Mouse (Mus musculus) embryonic facial prominence, embryonic 10.5 days (tissue): ENCODE measurements around the gene Gm11042. TPM values are rescaled to one million over a fixed set of nuclear protein-coding genes. Genes with fewer than 3 reads are reported as not detected.

Source experiments
- DNase-seq: peaks from one replicate; pipeline ENCODE4 v3.0.0-alpha.2; 2017; ENCODE audit warnings: low spot score
- H3K27ac ChIP-seq: fragments of 300-500 bp; sonication (generic); replicated peaks from 2 replicates; pipeline ENCODE4 v1.5.1; 2016; ENCODE audit warnings: mild to moderate bottlenecking
- H3K27me3 ChIP-seq: fragments of 300-500 bp; sonication (generic); replicated peaks from 2 replicates; pipeline ENCODE4 v1.6.1; 2016; ENCODE audit warnings: low read depth, mild to moderate bottlenecking; ENCODE audit not compliant: poor library complexity, severe bottlenecking
- H3K36me3 ChIP-seq: fragments of 300-500 bp; sonication (generic); replicated peaks from 2 replicates; pipeline ENCODE4 v1.6.1; 2016; ENCODE audit warnings: mild to moderate bottlenecking, moderate library complexity
- H3K4me1 ChIP-seq: fragments of 300-500 bp; sonication (generic); 2 replicates; pipeline ENCODE4 v1.6.1; 2016
- H3K4me3 ChIP-seq: fragments of 300-500 bp; sonication (generic); 2 replicates; pipeline ENCODE4 v1.5.1; 2016; ENCODE audit warnings: mild to moderate bottlenecking, moderate library complexity
- H3K9me3 ChIP-seq: fragments of 300-500 bp; sonication (generic); 2 replicates; pipeline ENCODE4 v1.6.1; 2016; ENCODE audit warnings: mild to moderate bottlenecking
- WGBS: fragments of 180-500 bp; shearing (Covaris S2); methylation state at CpG from one replicate; pipeline ENCODE4 v1.1.7; 2016; 5-methylcytosine and 5-hydroxymethylcytosine counted together
- polyA plus RNA-seq: library from polyadenylated mRNA; unstranded; fragments of >200 nt; fragmentation: Nextera tagmentation; extraction: Ambion mirVana; gene quantifications from 2 replicates; pipeline ENCODE4 v1.2.1, GENCODE M21; 2016

Gm11042 gene
- polyA plus RNA-seq, result not detected in 2 replicates

- peak within 1 kb of the TSS; percentile 88 for H3K27ac ChIP-seq
- H3K36me3 ChIP-seq, result no peaks in the 10 kb centered on the region
- 31% methylated on average over 18 of the region's 18 CpGs for WGBS
- peaks cover 9% of the 10 kb centered on the region for H3K4me1 ChIP-seq
- peak; percentile 38 for DNase-seq
- H3K9me3 ChIP-seq, result no peaks in the 10 kb centered on the region
- H3K27me3 ChIP-seq, result no peaks in the 10 kb centered on the region
- H3K4me3 ChIP-seq, result peak within 1 kb of the TSS; percentile 59
Observed at GRCm38 (mm10) chr12:74316344-74316973, at the start of gene Gm11042. TSS of gene Gm11042 (minus strand) at chr12:74316394.

GRCm38 (mm10) chr12:74364477-74364876 lies 48.3 kb upstream of the Gm11042 start:
- Histone ChIP-seq H3K27me3 (no peaks in the 10 kb centered on the region), H3K27ac (no peak overlapping the region), H3K4me1 (no peaks in the 10 kb centered on the region), H3K36me3 (no peaks in the 10 kb centered on the region), H3K4me3 (no peak overlapping the region), H3K9me3 (no peaks in the 10 kb centered on the region)
- no peak for DNase-seq
- 88% methylated on average over 7 of the region's 7 CpGs for WGBS

- no peaks in the 10 kb centered on the region for H3K27me3 ChIP-seq
- no peak overlapping the region for H3K4me3 ChIP-seq
- DNase-seq, result no peak
- no peaks in the 10 kb centered on the region for H3K36me3 ChIP-seq
- WGBS, result 72% methylated on average over 6 of the region's 6 CpGs
- no peaks in the 10 kb centered on the region for H3K4me1 ChIP-seq
- H3K9me3 ChIP-seq, result no peaks in the 10 kb centered on the region
- no peak overlapping the region for H3K27ac ChIP-seq
Observed at GRCm38 (mm10) chr12:74363076-74363475, 46.9 kb upstream of the Gm11042 start.

- 80% methylated on average over 2 of the region's 2 CpGs for WGBS
- H3K4me1 ChIP-seq, result no peaks in the 10 kb centered on the region
- H3K27ac ChIP-seq, result no peak overlapping the region
- H3K9me3 ChIP-seq, result no peaks in the 10 kb centered on the region
- no peaks in the 10 kb centered on the region for H3K36me3 ChIP-seq
- no peak for DNase-seq
- H3K4me3 ChIP-seq, result no peak overlapping the region
- H3K27me3 ChIP-seq, result no peaks in the 10 kb centered on the region
Observed at GRCm38 (mm10) chr12:74362453-74362852, 46.3 kb upstream of the Gm11042 start.

- Histone ChIP-seq H3K27ac (no peak overlapping the region), H3K36me3 (no peaks in the 10 kb centered on the region), H3K4me1 (no peaks in the 10 kb centered on the region), H3K27me3 (no peaks in the 10 kb centered on the region), H3K4me3 (no peak overlapping the region), H3K9me3 (no peaks in the 10 kb centered on the region)
- no peak for DNase-seq
- WGBS, result 88% methylated on average over 5 of the region's 5 CpGs
Observed at GRCm38 (mm10) chr12:74359791-74360190, 43.6 kb upstream of the Gm11042 start.

GRCm38 (mm10) chr12:74357806-74358205 lies 41.6 kb upstream of the Gm11042 start:
- DNase-seq, result no peak
- no peaks in the 10 kb centered on the region for H3K36me3 ChIP-seq
- 81% methylated on average over 6 of the region's 6 CpGs for WGBS
- H3K4me3 ChIP-seq, result no peak overlapping the region
- no peaks in the 10 kb centered on the region for H3K4me1 ChIP-seq
- H3K9me3 ChIP-seq, result no peaks in the 10 kb centered on the region
- no peak overlapping the region for H3K27ac ChIP-seq
- H3K27me3 ChIP-seq, result no peaks in the 10 kb centered on the region

GRCm38 (mm10) chr12:74342720-74343119 lies 26.5 kb upstream of the Gm11042 start:
- DNase-seq, result no peak
- H3K27me3 ChIP-seq, result no peaks in the 10 kb centered on the region
- WGBS, result 90% methylated on average over 3 of the region's 3 CpGs
- no peak overlapping the region for H3K4me3 ChIP-seq
- H3K9me3 ChIP-seq, result no peaks in the 10 kb centered on the region
- no peaks in the 10 kb centered on the region for H3K36me3 ChIP-seq
- H3K27ac ChIP-seq, result no peak overlapping the region
- H3K4me1 ChIP-seq, result no peaks in the 10 kb centered on the region

GRCm38 (mm10) chr12:74340070-74340469 lies 23.9 kb upstream of the Gm11042 start:
- Histone ChIP-seq H3K9me3 (no peaks in the 10 kb centered on the region), H3K4me3 (no peak overlapping the region), H3K36me3 (no peaks in the 10 kb centered on the region), H3K27ac (no peak overlapping the region), H3K4me1 (no peaks in the 10 kb centered on the region), H3K27me3 (no peaks in the 10 kb centered on the region)
- 91% methylated on average over 2 of the region's 2 CpGs for WGBS
- DNase-seq, result no peak

GRCm38 (mm10) chr12:74333706-74334105 lies 17.5 kb upstream of the Gm11042 start:
- H3K4me3 ChIP-seq, result no peak overlapping the region
- no peak for DNase-seq
- no peaks in the 10 kb centered on the region for H3K27me3 ChIP-seq
- H3K9me3 ChIP-seq, result no peaks in the 10 kb centered on the region
- H3K4me1 ChIP-seq, result no peaks in the 10 kb centered on the region
- WGBS, result 88% methylated on average over 6 of the region's 6 CpGs
- no peaks in the 10 kb centered on the region for H3K36me3 ChIP-seq
- no peak overlapping the region for H3K27ac ChIP-seq

- no peaks in the 10 kb centered on the region for H3K9me3 ChIP-seq
- H3K27ac ChIP-seq, result no peak overlapping the region
- H3K4me1 ChIP-seq, result no peaks in the 10 kb centered on the region
- DNase-seq, result peak; percentile 84
- no peaks in the 10 kb centered on the region for H3K27me3 ChIP-seq
- no peak overlapping the region for H3K4me3 ChIP-seq
- no peaks in the 10 kb centered on the region for H3K36me3 ChIP-seq
- 22% methylated on average over 13 of the region's 13 CpGs for WGBS
Observed at GRCm38 (mm10) chr12:74333016-74333415, 16.8 kb upstream of the Gm11042 start.

GRCm38 (mm10) chr12:74329759-74330158 lies 13.6 kb upstream of the Gm11042 start:
- H3K27ac ChIP-seq, result no peak overlapping the region
- no peaks in the 10 kb centered on the region for H3K27me3 ChIP-seq
- no peaks in the 10 kb centered on the region for H3K4me1 ChIP-seq
- H3K9me3 ChIP-seq, result no peaks in the 10 kb centered on the region
- 93% methylated on average over 6 of the region's 6 CpGs for WGBS
- no peaks in the 10 kb centered on the region for H3K36me3 ChIP-seq
- no peak for DNase-seq
- no peak overlapping the region for H3K4me3 ChIP-seq

GRCm38 (mm10) chr12:74326644-74327043 lies 10.4 kb upstream of the Gm11042 start:
- no peaks in the 10 kb centered on the region for H3K9me3 ChIP-seq
- 86% methylated on average over 3 of the region's 3 CpGs for WGBS
- H3K4me3 ChIP-seq, result no peak overlapping the region
- no peak for DNase-seq
- H3K36me3 ChIP-seq, result no peaks in the 10 kb centered on the region
- H3K27me3 ChIP-seq, result no peaks in the 10 kb centered on the region
- H3K4me1 ChIP-seq, result no peaks in the 10 kb centered on the region
- no peak overlapping the region for H3K27ac ChIP-seq

- H3K36me3 ChIP-seq, result no peaks in the 10 kb centered on the region
- 86% methylated on average over 5 of the region's 5 CpGs for WGBS
- H3K27me3 ChIP-seq, result no peaks in the 10 kb centered on the region
- no peak overlapping the region for H3K4me3 ChIP-seq
- H3K9me3 ChIP-seq, result no peaks in the 10 kb centered on the region
- H3K4me1 ChIP-seq, result no peaks in the 10 kb centered on the region; the same call in 1 of the 2 replicates
- H3K27ac ChIP-seq, result no peak overlapping the region
- no peak for DNase-seq
Observed at GRCm38 (mm10) chr12:74321981-74322380, 5.8 kb upstream of the Gm11042 start.
